Mouse (Mus musculus) hindbrain, embryonic 14.5 days (tissue): ENCODE measurements at regions not wholly inside any gene's neighbourhood (a gene's known extent, or its start where the extent isn't known, plus 50 kb on each side); places are given as distances from the start of the nearest gene placed in this dataset.

Experiments
- ATAC-seq: fragments of 200-750 bp; cut with Nextera tagmentation; 2 replicates; pipeline ENCODE4 v1.8.0; 2017; ENCODE audit warnings: moderate number of reproducible peaks, mild to moderate bottlenecking, moderate TSS enrichment, moderate library complexity; ENCODE audit not compliant: low FRiP score
- DNase-seq: peaks from one replicate; pipeline ENCODE4 v3.0.0-alpha.2; 2015; ENCODE audit warnings: low spot score
- H3K27ac ChIP-seq: fragments of 300-500 bp; sonication (generic); 2 replicates; pipeline ENCODE4 v1.5.1; 2014; ENCODE audit warnings: mild to moderate bottlenecking, moderate library complexity
- H3K27me3 ChIP-seq: fragments of 300-500 bp; sonication (generic); 2 replicates; pipeline ENCODE4 v1.6.1; 2014; ENCODE audit warnings: mild to moderate bottlenecking, low read length, mixed read lengths; ENCODE audit not compliant: control insufficient read depth, insufficient read depth
- H3K36me3 ChIP-seq: fragments of 300-500 bp; sonication (generic); replicated peaks from 2 replicates; pipeline ENCODE4 v1.6.1; 2014; ENCODE audit not compliant: control insufficient read depth, insufficient read depth
- H3K4me1 ChIP-seq: fragments of 300-500 bp; sonication (generic); replicated peaks from 2 replicates; pipeline ENCODE4 v1.6.1; 2014; ENCODE audit warnings: antibody characterized with exemption, low read length, mixed read lengths; ENCODE audit not compliant: control insufficient read depth, insufficient read depth
- H3K4me2 ChIP-seq: fragments of 300-500 bp; sonication (generic); replicated peaks from 2 replicates; pipeline ENCODE4 v1.6.1; 2014; ENCODE audit warnings: mild to moderate bottlenecking, moderate library complexity
- H3K4me3 ChIP-seq: fragments of 300-500 bp; sonication (generic); replicated peaks from 2 replicates; pipeline ENCODE4 v1.5.1; 2014; ENCODE audit warnings: mild to moderate bottlenecking, low read length
- H3K9ac ChIP-seq: fragments of 300-500 bp; sonication (generic); 2 replicates; pipeline ENCODE4 v1.6.1; 2014
- H3K9me3 ChIP-seq: fragments of 300-500 bp; sonication (generic); 2 replicates; pipeline ENCODE4 v1.6.1; 2016; ENCODE audit warnings: low read length; ENCODE audit not compliant: control insufficient read depth
- WGBS: fragments of 180-500 bp; shearing (Covaris S2); extraction: QIAGEN DNeasy Blood & Tissue Kit; methylation state at CpG from one replicate; pipeline ENCODE4 v1.1.7; 2014; 5-methylcytosine and 5-hydroxymethylcytosine counted together

GRCm38 (mm10) chr10:114972364-114972763 lies 170.3 kb upstream of the Trhde start:
- Histone ChIP-seq H3K4me2 (no peak overlapping the region), H3K9me3 (no peaks in the 10 kb centered on the region), H3K9ac (no peak overlapping the region), H3K27me3 (no peaks in the 10 kb centered on the region), H3K27ac (no peak overlapping the region), H3K4me1 (no peaks in the 10 kb centered on the region), H3K36me3 (no peaks in the 10 kb centered on the region), H3K4me3 (no peak overlapping the region)
- WGBS: 97% methylated on average over 2 of the region's 2 CpGs
- no peak for DNase-seq
- no peak for ATAC-seq

GRCm38 (mm10) chr10:114963656-114964055 lies 161.5 kb upstream of the Trhde start:
- ATAC-seq (no peak), DNase-seq (no peak)
- no peaks in the 10 kb centered on the region for H3K36me3 ChIP-seq
- H3K27me3 ChIP-seq: no peaks in the 10 kb centered on the region
- H3K4me1 ChIP-seq: no peaks in the 10 kb centered on the region
- no peaks in the 10 kb centered on the region for H3K9me3 ChIP-seq
- no peak overlapping the region for H3K9ac ChIP-seq
- H3K4me2 ChIP-seq: no peak overlapping the region
- no peak overlapping the region for H3K27ac ChIP-seq
- 85% methylated on average over 2 of the region's 2 CpGs for whole genome bisulfite sequencing
- H3K4me3 ChIP-seq: no peak overlapping the region

GRCm38 (mm10) chr10:114957909-114958308 lies 155.8 kb upstream of the Trhde start:
- Histone ChIP-seq H3K9ac (no peak overlapping the region), H3K36me3 (no peaks in the 10 kb centered on the region), H3K4me1 (no peaks in the 10 kb centered on the region), H3K4me2 (no peak overlapping the region), H3K4me3 (no peak overlapping the region), H3K27me3 (no peaks in the 10 kb centered on the region), H3K9me3 (no peaks in the 10 kb centered on the region), H3K27ac (no peak overlapping the region)
- ATAC-seq (no peak), DNase-seq (no peak)
- 40% methylated on average over 3 of the region's 3 CpGs for WGBS

GRCm38 (mm10) chr10:114956257-114956656 lies 154.2 kb upstream of the Trhde start:
- DNase-seq: no peak
- no peak overlapping the region for H3K9ac ChIP-seq
- H3K27me3 ChIP-seq: no peaks in the 10 kb centered on the region
- H3K4me3 ChIP-seq: no peak overlapping the region
- WGBS: 87% methylated on average over 6 of the region's 6 CpGs
- no peaks in the 10 kb centered on the region for H3K36me3 ChIP-seq
- no peaks in the 10 kb centered on the region for H3K9me3 ChIP-seq
- H3K4me2 ChIP-seq: no peak overlapping the region
- H3K4me1 ChIP-seq: no peaks in the 10 kb centered on the region
- ATAC-seq: no peak
- no peak overlapping the region for H3K27ac ChIP-seq

- no peak overlapping the region for H3K27ac ChIP-seq
- DNase-seq (no peak), ATAC-seq (no peak)
- H3K9ac ChIP-seq: no peak overlapping the region
- H3K36me3 ChIP-seq: no peaks in the 10 kb centered on the region
- H3K4me2 ChIP-seq: no peak overlapping the region
- H3K4me1 ChIP-seq: no peaks in the 10 kb centered on the region
- no peaks in the 10 kb centered on the region for H3K27me3 ChIP-seq
- no peaks in the 10 kb centered on the region for H3K9me3 ChIP-seq
- H3K4me3 ChIP-seq: no peak overlapping the region
These were observed 153.5 kb upstream of the Trhde start for GRCm38 (mm10) chr10:114955608-114956007.

GRCm38 (mm10) chr10:114953358-114953757 lies 151.3 kb upstream of the Trhde start:
- Histone ChIP-seq H3K36me3 (no peaks in the 10 kb centered on the region), H3K4me2 (no peak overlapping the region), H3K9me3 (no peaks in the 10 kb centered on the region), H3K9ac (no peak overlapping the region), H3K4me1 (no peaks in the 10 kb centered on the region), H3K4me3 (no peak overlapping the region), H3K27me3 (no peaks in the 10 kb centered on the region), H3K27ac (no peak overlapping the region)
- DNase-seq (no peak), ATAC-seq (no peak)
- 75% methylated on average over 12 of the region's 12 CpGs for WGBS

GRCm38 (mm10) chr10:114949194-114949593 lies 147.1 kb upstream of the Trhde start:
- no peak for ATAC-seq
- no peak overlapping the region for H3K9ac ChIP-seq
- H3K36me3 ChIP-seq: no peaks in the 10 kb centered on the region
- no peaks in the 10 kb centered on the region for H3K9me3 ChIP-seq
- DNase-seq: no peak
- no peak overlapping the region for H3K4me3 ChIP-seq
- no peaks in the 10 kb centered on the region for H3K4me1 ChIP-seq
- no peaks in the 10 kb centered on the region for H3K27me3 ChIP-seq
- no peak overlapping the region for H3K27ac ChIP-seq
- H3K4me2 ChIP-seq: no peak overlapping the region
- 86% methylated on average over 6 of the region's 6 CpGs for WGBS

- no peaks in the 10 kb centered on the region for H3K36me3 ChIP-seq
- no peak overlapping the region for H3K4me3 ChIP-seq
- H3K9me3 ChIP-seq: no peaks in the 10 kb centered on the region
- no peak overlapping the region for H3K9ac ChIP-seq
- WGBS: 77% methylated on average over 2 of the region's 2 CpGs
- no peaks in the 10 kb centered on the region for H3K27me3 ChIP-seq
- no peaks in the 10 kb centered on the region for H3K4me1 ChIP-seq
- H3K4me2 ChIP-seq: no peak overlapping the region
- no peak for DNase-seq
- ATAC-seq: no peak
- H3K27ac ChIP-seq: no peak overlapping the region
These were observed 122.6 kb upstream of the Trhde start for GRCm38 (mm10) chr10:114924746-114925145.

GRCm38 (mm10) chr10:114913971-114914370 lies 111.9 kb upstream of the Trhde start:
- H3K4me3 ChIP-seq: no peak overlapping the region
- H3K36me3 ChIP-seq: no peaks in the 10 kb centered on the region
- DNase-seq (no peak), ATAC-seq (no peak)
- H3K9ac ChIP-seq: no peak overlapping the region
- no peaks in the 10 kb centered on the region for H3K4me1 ChIP-seq
- no peak overlapping the region for H3K4me2 ChIP-seq
- H3K9me3 ChIP-seq: peaks cover 5% of the 10 kb centered on the region; the same call in 1 of the 2 replicates
- H3K27me3 ChIP-seq: no peaks in the 10 kb centered on the region
- WGBS: 85% methylated on average over 3 of the region's 3 CpGs
- H3K27ac ChIP-seq: no peak overlapping the region

GRCm38 (mm10) chr10:114891916-114892315 lies 89.8 kb upstream of the Trhde start:
- Histone ChIP-seq H3K4me1 (no peaks in the 10 kb centered on the region), H3K4me2 (no peak overlapping the region), H3K27ac (no peak overlapping the region), H3K36me3 (no peaks in the 10 kb centered on the region), H3K4me3 (no peak overlapping the region), H3K9me3 (no peaks in the 10 kb centered on the region), H3K27me3 (no peaks in the 10 kb centered on the region), H3K9ac (no peak overlapping the region)
- 82% methylated on average over 2 of the region's 2 CpGs for WGBS
- no peak for DNase-seq
- ATAC-seq: no peak
